Mouse (Mus musculus) left cerebral cortex, adult 11 months (tissue): Measurements from ENCODE around the gene March7.

Source experiments
- DNase-seq: peaks from one replicate; pipeline ENCODE4 v3.0.0; 2022; ENCODE audit warnings: low spot score

The March7 gene

GRCm38 (mm10) chr2:60214683-60215082 is 5.0 kb downstream of the March7 start:
- no peak for DNase-seq

- no peak for DNase-seq
Observed at GRCm38 (mm10) chr2:60216547-60217153, 7.0 kb downstream of the March7 start.

GRCm38 (mm10) chr2:60217620-60218019 is 7.9 kb downstream of the March7 start:
- no peak for DNase-seq

GRCm38 (mm10) chr2:60221236-60221635 is 11.5 kb downstream of the March7 start:
- DNase-seq: no peak

- DNase-seq: no peak
Observed at GRCm38 (mm10) chr2:60221954-60222353, 12.3 kb downstream of the March7 start.

- no peak for DNase-seq
Observed at GRCm38 (mm10) chr2:60223489-60223888, 13.8 kb downstream of the March7 start.

GRCm38 (mm10) chr2:60228470-60228869 is 18.8 kb downstream of the March7 start:
- no peak for DNase-seq

- DNase-seq: no peak
Observed at GRCm38 (mm10) chr2:60230361-60230760, 20.7 kb downstream of the March7 start.

- no peak for DNase-seq
Observed at GRCm38 (mm10) chr2:60233147-60233546, 23.5 kb downstream of the March7 start.

- DNase-seq: no peak
Observed at GRCm38 (mm10) chr2:60234506-60234905, 24.8 kb downstream of the March7 start.

- no peak for DNase-seq
Observed at GRCm38 (mm10) chr2:60252782-60253181, 43.1 kb downstream of the March7 start.

GRCm38 (mm10) chr2:60253506-60253905 is 43.8 kb downstream of the March7 start:
- DNase-seq: peak; percentile 36

GRCm38 (mm10) chr2:60256751-60257150 is 47.1 kb downstream of the March7 start:
- DNase-seq: no peak

- DNase-seq: no peak
Observed at GRCm38 (mm10) chr2:60259186-60259585, 49.5 kb downstream of the March7 start.

- no peak for DNase-seq
Observed at GRCm38 (mm10) chr2:60260621-60261350, 51.1 kb downstream of the March7 start.

- no peak for DNase-seq
Observed at GRCm38 (mm10) chr2:60267567-60267966, 57.9 kb downstream of the March7 start.

GRCm38 (mm10) chr2:60269856-60270479 is 60.3 kb downstream of the March7 start:
- no peak for DNase-seq

GRCm38 (mm10) chr2:60278627-60279026 is 68.9 kb downstream of the March7 start:
- no peak for DNase-seq

GRCm38 (mm10) chr2:60282625-60283024 is 72.9 kb downstream of the March7 start:
- no peak for DNase-seq

- no peak for DNase-seq
Observed at GRCm38 (mm10) chr2:60283208-60283750, 73.6 kb downstream of the March7 start.

GRCm38 (mm10) chr2:60283751-60284466 is 74.2 kb downstream of the March7 start:
- DNase-seq: peak; percentile 60

- DNase-seq: no peak
Observed at GRCm38 (mm10) chr2:60284467-60284821, 74.8 kb downstream of the March7 start, which contains the start of gene Cd302. Gene Cd302, minus strand, starts transcription at chr2:60284488.
